Mouse (Mus musculus): Measurements from ENCODE around the gene Pkhd1.
A peak's percentile ranks its signal among the peaks of the same experiment; 100 is the strongest.

- peak; percentile 73 for TF ChIP-seq CTCF (IDR thresholded peaks at IDR 0.05)
- no peak for TF ChIP-seq EP300 (IDR thresholded peaks at IDR 0.05)
Observed at GRCm38 (mm10) chr1:20554398-20554797, 63.5 kb downstream of the Pkhd1 start.

Measured in lung, postnatal 0 days (tissue).